Mouse (Mus musculus): ENCODE data around the gene Zyg11a. TPM values are rescaled to one million over a fixed set of nuclear protein-coding genes. Genes with fewer than 3 reads are reported as not detected.
"Not testable (repeated sequence)": the region's sequence is repeated elsewhere in the genome, so short reads cannot be mapped to it uniquely, and the experiment has no call there.

Gene Zyg11a
- total RNA-seq, 1 experiment from 2014 or later = not detected

GRCm38 (mm10) chr4:108155141-108155540 lies 62.7 kb downstream of the Zyg11a start:
- ATAC-seq (replicated peaks; ENCODE audit: low read depth, poor library complexity, severe bottlenecking) = not testable (repeated sequence)

- not testable (repeated sequence) for ATAC-seq (replicated peaks; ENCODE audit: low read depth, poor library complexity, severe bottlenecking)
Measured at GRCm38 (mm10) chr4:108145554-108145953, 72.3 kb downstream of the Zyg11a start.

- ATAC-seq (replicated peaks; ENCODE audit: low read depth, poor library complexity, severe bottlenecking) = no peak
Measured at GRCm38 (mm10) chr4:108144880-108145279, 73.0 kb downstream of the Zyg11a start, which contains the start of gene Scp2. Scp2 (minus strand) TSS chr4:108144998.

GRCm38 (mm10) chr4:108143778-108144177 lies 74.1 kb downstream of the Zyg11a start:
- ATAC-seq (replicated peaks; ENCODE audit: low read depth, poor library complexity, severe bottlenecking) = no peak

DNA sequence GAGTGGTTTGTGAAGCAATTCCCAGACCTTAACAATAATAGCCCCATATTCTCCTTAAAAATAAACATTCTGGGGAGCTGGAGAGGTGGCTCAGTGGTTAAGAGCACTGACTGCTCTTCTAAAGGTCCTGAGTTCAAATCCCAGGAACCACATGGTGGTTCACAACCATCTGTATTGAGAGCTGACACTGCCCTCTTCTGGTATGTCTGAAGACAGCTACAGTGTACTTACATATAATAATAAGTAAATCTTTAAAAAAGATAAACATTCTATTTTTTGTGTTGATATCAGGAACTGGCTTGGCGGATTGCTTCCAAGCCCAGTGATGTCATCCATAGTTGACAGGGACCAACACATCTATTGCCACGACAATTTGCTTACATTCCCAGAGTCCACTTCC lies 74.7 kb downstream of the Zyg11a start:
- ATAC-seq (replicated peaks; ENCODE audit: low read depth, poor library complexity, severe bottlenecking) = not testable (repeated sequence)

DNA sequence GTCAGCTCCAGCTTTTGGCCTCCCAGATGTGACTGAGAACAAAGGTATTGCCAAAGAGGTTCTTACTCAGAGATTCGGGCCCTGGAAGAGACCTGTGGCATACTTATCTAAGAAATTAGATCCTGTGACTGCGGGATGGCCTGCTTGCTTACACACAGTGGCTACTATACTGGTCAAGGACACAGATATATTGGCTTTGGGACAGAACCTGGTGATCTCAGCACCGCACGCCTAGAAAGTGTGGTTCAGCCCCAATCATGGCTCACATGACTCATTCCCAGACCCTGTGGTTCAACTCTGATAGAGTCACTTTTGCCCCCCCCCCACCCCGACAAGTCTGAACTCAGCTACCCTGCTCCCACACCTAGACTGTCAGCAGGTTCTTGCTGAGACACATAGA lies 80.9 kb downstream of the Zyg11a start:
- no peak for ATAC-seq (replicated peaks; ENCODE audit: low read depth, poor library complexity, severe bottlenecking)

Other genes with a start within 250 kb of the Zyg11a start
- not detected in 2 replicates for gene Slc1a7, start 249.7 kb downstream of the Zyg11a start, total RNA-seq (2017)
- not detected in 2 replicates for gene Podn, start 121.6 kb downstream of the Zyg11a start, total RNA-seq (2017)
- 174 and 175 TPM in 2 replicates for gene Scp2, start 73.0 kb downstream of the Zyg11a start, total RNA-seq (2017)
- not detected in 2 replicates for gene Echdc2, start 52.6 kb downstream of the Zyg11a start, total RNA-seq (2017)
- 24.9 and 26.6 TPM in 2 replicates for gene Zyg11b, start 83.0 kb upstream of the Zyg11a start, total RNA-seq (2017)
- 6.2 and 35.8 TPM in 2 replicates for gene Coa7, start 110.1 kb upstream of the Zyg11a start, total RNA-seq (2017)
- gene Shisal2a, start 165.3 kb upstream of the Zyg11a start, total RNA-seq (2017) = not detected in 2 replicates
- 0.14 and 1.8 TPM in 2 replicates for gene Gpx7, start 188.9 kb upstream of the Zyg11a start, total RNA-seq (2017)
- gene Tut4, start 241.4 kb upstream of the Zyg11a start, total RNA-seq (2017) = 61.8 and 73.6 TPM in 2 replicates

All from common myeloid progenitor, adult 5-6 weeks (primary cell).